Mouse (Mus musculus) left cerebral cortex, postnatal 10 days (tissue): ENCODE data around the gene Lpcat3. TPM values are rescaled to one million over a fixed set of nuclear protein-coding genes. Genes with fewer than 3 reads are reported as not detected.

Source experiments
- DNase-seq, 2 experiments: peaks; one replicate each; pipeline ENCODE4 v3.0.0; 2021 to 2022; ENCODE audit warnings: low spot score in 2 of 2, mixed read lengths in 1 of 2; ENCODE audit errors: extremely low spot score in 1 of 2
- intact Hi-C: fragments of 180-260 bp; cut with DNase I; formaldehyde crosslinking; loops from one replicate; pipeline ENCODE4 v1.15.1; 2025
- microRNA-seq: library from miRNA; unstranded; fragments of <30 nt; microRNA quantifications from one replicate; pipeline ENCODE4 v1.2.0, GENCODE M21; 2022
- total RNA-seq, 2 experiments: library from RNA; stranded (reverse); gene quantifications; 2 replicates each; pipeline ENCODE4 v1.2.3; 2021

Lpcat3 gene
- total RNA-seq, 2 experiments from 2014 or later: 29.7 to 36.4 TPM

- intact Hi-C loops: no loop called here
- peak in 1 of 2 experiments; percentile 36 for DNase-seq
These were observed 83.4 kb downstream of the Lpcat3 start for GRCm38 (mm10) chr6:124746296-124746605.

- intact Hi-C loops: no loop called here
- DNase-seq: peak in 1 of 2 experiments; percentile 29
These were observed 84.1 kb downstream of the Lpcat3 start for GRCm38 (mm10) chr6:124746654-124747632.

- intact Hi-C loops: no loop called here
These were observed 87.6 kb downstream of the Lpcat3 start for GRCm38 (mm10) chr6:124750405-124750804.

GRCm38 (mm10) chr6:124753861-124754260 lies 91.0 kb downstream of the Lpcat3 start:
- intact Hi-C loops: no loop called here
- no peak for DNase-seq

More at GRCm38 (mm10) chr6:124750405-124750804, 87.6 kb downstream of the Lpcat3 start:
- DNase-seq: no peak

Small RNAs within 50 kb of the gene (microRNA-seq; reads per million reads assigned to microRNA genes)
- not detected for gene Mir141
- gene Mir200c: 22.4 reads per million, percentile 41 among the genes with 10 or more reads in this experiment

Other genes with a start within 250 kb of the Lpcat3 start
- 10 to 100 TPM; 79.0 to 84.6 TPM for gene Pex5, start 248.0 kb upstream of the Lpcat3 start, total RNA-seq
- gene Clstn3, start 198.2 kb upstream of the Lpcat3 start, total RNA-seq: 100 to 1,000 TPM; 333 TPM
- under 1 TPM; 0.21 to 0.30 TPM for gene C1rl, start 169.9 kb upstream of the Lpcat3 start, total RNA-seq
- 1 to 10 TPM in 1 of 2 experiments, under 1 TPM in 1; 0.99 to 1.2 TPM for gene C1ra, start 150.6 kb upstream of the Lpcat3 start, total RNA-seq
- 1 to 10 TPM; 1.2 to 2.0 TPM for gene C1s1, start 120.7 kb upstream of the Lpcat3 start, total RNA-seq
- gene C1rb, start 92.7 kb upstream of the Lpcat3 start, total RNA-seq: not detected
- gene C1s2, start 26.9 kb upstream of the Lpcat3 start, total RNA-seq: under 1 TPM; 0.19 to 0.59 TPM
- gene Emg1, start 49.2 kb downstream of the Lpcat3 start, total RNA-seq: 10 to 100 TPM; 38.0 to 42.6 TPM
- 100 to 1,000 TPM; 151 to 160 TPM for gene Phb2, start 49.3 kb downstream of the Lpcat3 start, total RNA-seq
- gene Ptpn6, start 75.7 kb downstream of the Lpcat3 start, total RNA-seq: 1 to 10 TPM; 3.4 to 4.7 TPM
- 100 to 1,000 TPM; 298 to 316 TPM for gene Grcc10, start 78.3 kb downstream of the Lpcat3 start, total RNA-seq
- not detected for gene Gm45234, start 93.0 kb downstream of the Lpcat3 start, total RNA-seq
- 100 to 1,000 TPM; 156 to 158 TPM for gene Atn1, start 93.5 kb downstream of the Lpcat3 start, total RNA-seq
- 100 to 1,000 TPM; 466 to 486 TPM for gene Eno2, start 106.6 kb downstream of the Lpcat3 start, total RNA-seq
- under 1 TPM; 0.41 to 0.77 TPM for gene Lrrc23, start 116.7 kb downstream of the Lpcat3 start, total RNA-seq
- gene Spsb2, start 145.6 kb downstream of the Lpcat3 start, total RNA-seq: 1 to 10 TPM; 4.4 to 5.3 TPM
- gene Tpi1, start 151.3 kb downstream of the Lpcat3 start, total RNA-seq: 100 to 1,000 TPM; 512 to 527 TPM
- gene Usp5, start 166.5 kb downstream of the Lpcat3 start, total RNA-seq: 100 to 1,000 TPM; 194 to 200 TPM
- gene Cdca3, start 166.5 kb downstream of the Lpcat3 start, total RNA-seq: 1 to 10 TPM; 2.8 to 4.4 TPM
- gene Gnb3, start 177.2 kb downstream of the Lpcat3 start, total RNA-seq: under 1 TPM; 0.19 to 0.28 TPM
- gene P3h3, start 194.7 kb downstream of the Lpcat3 start, total RNA-seq: 10 to 100 TPM; 30.7 to 32.5 TPM
- 100 to 1,000 TPM; 214 to 216 TPM for gene Gpr162, start 201.0 kb downstream of the Lpcat3 start, total RNA-seq
- gene Cd4, start 225.2 kb downstream of the Lpcat3 start, total RNA-seq: 1 to 10 TPM; 1.2 to 3.7 TPM
- gene Lag3, start 248.7 kb downstream of the Lpcat3 start, total RNA-seq: 1 to 10 TPM; 1.4 to 1.5 TPM